17 mouse cellular contexts compared by ENCODE assay signal in genomic region chr1:106748555-106749315, GRCm38 (mm10).
"Had no signal": no experiment of that assay in that cellular context is flagged by ENCODE, and none has a peak within 500 bp of the region (broad histone marks: within the 10 kb centered on the region; RNA-seq: fewer than 3 reads in every experiment).

No protein-coding gene starts in this region.

- ATAC-seq: lung, postnatal 0 days; midbrain, embryonic 13.5 days; midbrain, embryonic 15.5 days had no signal

- H3K4me2 ChIP-seq: lung, embryonic 15.5 days; midbrain, embryonic 11.5 days; midbrain, embryonic 13.5 days; midbrain, embryonic 15.5 days; neural tube, embryonic 12.5 days; stomach, embryonic 15.5 days had no signal

- H3K27ac ChIP-seq: lung, embryonic 15.5 days; macrophage; midbrain, embryonic 13.5 days; midbrain, embryonic 15.5 days; neural tube, embryonic 12.5 days; stomach, embryonic 15.5 days; stomach, postnatal 0 days had no signal

- H3K4me1 ChIP-seq: lung, embryonic 15.5 days; megakaryocyte, embryonic 14.5 days; midbrain, embryonic 13.5 days; midbrain, embryonic 15.5 days; neural tube, embryonic 12.5 days; stomach, embryonic 15.5 days had no signal

- H3K9ac ChIP-seq: lung, embryonic 15.5 days; midbrain, embryonic 13.5 days; midbrain, embryonic 15.5 days; neural tube, embryonic 12.5 days; stomach, embryonic 15.5 days had no signal

- DNase-seq: lung, adult 2 months; lung, postnatal 14 days; lung, postnatal 36 days; right cerebral cortex, postnatal 14 days; thymus, adult 2 months; thymus, postnatal 25 days; thymus, postnatal 4 days had no signal

- H3K4me3 ChIP-seq: lung, embryonic 15.5 days; megakaryocyte, embryonic 14.5 days; midbrain, embryonic 13.5 days; midbrain, embryonic 15.5 days; neural tube, embryonic 12.5 days; stomach, embryonic 15.5 days had no signal

- H3K27me3 ChIP-seq: lung, embryonic 15.5 days; megakaryocyte, embryonic 14.5 days; midbrain, embryonic 13.5 days; midbrain, embryonic 15.5 days; neural tube, embryonic 12.5 days; stomach, embryonic 15.5 days had no signal

- H3K9me3 ChIP-seq: lung, embryonic 15.5 days; megakaryocyte, embryonic 14.5 days; midbrain, embryonic 13.5 days; midbrain, embryonic 15.5 days; neural tube, embryonic 12.5 days; stomach, embryonic 15.5 days had no signal
